Mouse (Mus musculus) MEL (cell line): ENCODE measurements around the gene Rph3al.

Source experiments
- CHD2 ChIP-seq: IDR thresholded peaks from 2 replicates; pipeline ENCODE4 v1.6.1; 2011; ENCODE audit warnings: low read length, improper control_type of control experiment
- CTCF ChIP-seq, 3 experiments: IDR thresholded peaks in 2 of 3; conservative IDR thresholded peaks in 1 of 3; 2 replicates each; pipeline ENCODE4 v1.5.1; 2011 to 2012; ENCODE audit warnings: low read length in 3 of 3, low read depth in 2 of 3, mild to moderate bottlenecking in 2 of 3, improper control_type of control experiment in 1 of 3, inconsistent platforms in 1 of 3, mixed read lengths in 1 of 3, moderate library complexity in 1 of 3; ENCODE audit not compliant: control insufficient read depth in 1 of 3, insufficient read depth in 1 of 3, poor library complexity in 1 of 3, severe bottlenecking in 1 of 3
- E2F4 ChIP-seq: IDR thresholded peaks from 2 replicates; pipeline ENCODE4 v1.6.1; 2011; ENCODE audit warnings: low read depth, low read length, improper control_type of control experiment, borderline replicate concordance
- EP300 ChIP-seq, 2 experiments: IDR thresholded peaks; 2 replicates each; pipeline ENCODE4 v1.6.1; 2011; ENCODE audit warnings: improper control_type of control experiment in 2 of 2, low read length in 2 of 2, low read depth in 1 of 2, mild to moderate bottlenecking in 1 of 2
- GATA1 ChIP-seq: IDR thresholded peaks from 2 replicates; pipeline ENCODE4 v1.6.1; 2011; ENCODE audit warnings: low read depth, low read length, improper control_type of control experiment
- KAT2A ChIP-seq: conservative IDR thresholded peaks from 2 replicates; pipeline ENCODE4 v1.6.1; 2012; ENCODE audit warnings: low read depth, low read length, improper control_type of control experiment, inconsistent platforms
- MAX ChIP-seq: IDR thresholded peaks from 2 replicates; pipeline ENCODE4 v1.6.1; 2011; ENCODE audit warnings: low read length, improper control_type of control experiment
- MEF2A ChIP-seq: IDR thresholded peaks from 2 replicates; pipeline ENCODE4 v1.6.1; 2014; ENCODE audit warnings: low read depth, mild to moderate bottlenecking, inconsistent platforms, low read length, improper control_type of control experiment; ENCODE audit not compliant: poor library complexity, insufficient replicate concordance, severe bottlenecking; ENCODE audit errors: extremely low read depth
- POLR2A ChIP-seq, 2 experiments: IDR thresholded peaks; 2 replicates each; pipeline ENCODE4 v1.6.1; 2011 to 2012; ENCODE audit warnings: low read length in 2 of 2, mild to moderate bottlenecking in 2 of 2, control low read depth in 1 of 2, improper control_type of control experiment in 1 of 2, low read depth in 1 of 2, moderate library complexity in 1 of 2; ENCODE audit not compliant: control insufficient read depth in 1 of 2, insufficient read depth in 1 of 2, poor library complexity in 1 of 2
- USF1 ChIP-seq: IDR thresholded peaks from 2 replicates; pipeline ENCODE4 v1.6.1; 2014; ENCODE audit warnings: low read depth, mild to moderate bottlenecking, inconsistent platforms, low read length, improper control_type of control experiment, moderate library complexity
- ZNF384 ChIP-seq: IDR thresholded peaks from 2 replicates; pipeline ENCODE4 v1.6.1; 2012; ENCODE audit warnings: low read depth, mild to moderate bottlenecking, inconsistent platforms, low read length, improper control_type of control experiment

DNA sequence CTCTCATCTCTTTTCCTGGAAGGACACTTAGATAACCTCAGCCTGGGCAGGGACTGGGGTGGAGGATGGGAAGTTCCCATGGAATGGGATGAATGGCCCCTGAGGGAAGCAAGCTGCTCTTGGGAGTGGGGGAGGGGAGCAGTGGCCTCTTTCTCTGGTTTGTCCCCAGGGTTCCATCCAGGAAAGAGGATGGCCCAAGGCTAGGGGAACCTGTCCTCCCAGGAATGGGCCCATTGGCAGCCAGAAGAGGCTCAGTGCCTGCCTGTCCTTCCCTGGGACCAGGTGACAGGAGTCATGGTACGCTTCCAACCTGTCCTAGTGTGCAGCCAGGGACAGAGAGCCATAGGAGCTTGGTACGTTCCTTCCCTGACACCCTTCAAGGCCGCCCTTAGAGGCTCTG, 96.7 kb downstream of the Rph3al start:
- no peak for TF ChIP-seq GATA1
- TF ChIP-seq EP300 (IDR thresholded peaks at IDR 0.05; ENCODE audit: low read depth in 1 of 2, low read length in 2 of 2) = no peak
- TF ChIP-seq E2F4 = no peak
- no peak for TF ChIP-seq USF1
- no peak for TF ChIP-seq CTCF (IDR thresholded peaks at IDR 0.05 in 2 of 3, conservative IDR thresholded peaks at IDR 0.05 in 1 of 3; ENCODE audit: control insufficient read depth in 1 of 3, insufficient read depth in 1 of 3, low read depth in 2 of 3, low read length in 3 of 3, poor library complexity in 1 of 3, severe bottlenecking in 1 of 3)
- TF ChIP-seq KAT2A = no peak
- no peak for TF ChIP-seq CHD2
- no peak for TF ChIP-seq POLR2A (IDR thresholded peaks at IDR 0.05; ENCODE audit: control insufficient read depth in 1 of 2, insufficient read depth in 1 of 2, low read depth in 1 of 2, low read length in 2 of 2, poor library complexity in 1 of 2)
- no peak for TF ChIP-seq ZNF384
- TF ChIP-seq MAX = no peak
- TF ChIP-seq MEF2A = no peak
